Mouse (Mus musculus) lung, adult 2 months (tissue): ENCODE measurements around the gene Rab11fip4.

Experiments
- CTCF ChIP-seq: fragments of 200-500 bp; IDR thresholded peaks from 2 replicates; pipeline ENCODE4 v1.5.1; 2011; ENCODE audit warnings: mild to moderate bottlenecking, low read length, control low read depth; ENCODE audit not compliant: insufficient read depth
- POLR2A ChIP-seq: fragments of 200-500 bp; IDR thresholded peaks from 2 replicates; pipeline ENCODE4 v1.6.1; 2011; ENCODE audit warnings: low read depth, mild to moderate bottlenecking, control low read depth, low read length, borderline replicate concordance; ENCODE audit errors: extremely low read depth

DNA sequence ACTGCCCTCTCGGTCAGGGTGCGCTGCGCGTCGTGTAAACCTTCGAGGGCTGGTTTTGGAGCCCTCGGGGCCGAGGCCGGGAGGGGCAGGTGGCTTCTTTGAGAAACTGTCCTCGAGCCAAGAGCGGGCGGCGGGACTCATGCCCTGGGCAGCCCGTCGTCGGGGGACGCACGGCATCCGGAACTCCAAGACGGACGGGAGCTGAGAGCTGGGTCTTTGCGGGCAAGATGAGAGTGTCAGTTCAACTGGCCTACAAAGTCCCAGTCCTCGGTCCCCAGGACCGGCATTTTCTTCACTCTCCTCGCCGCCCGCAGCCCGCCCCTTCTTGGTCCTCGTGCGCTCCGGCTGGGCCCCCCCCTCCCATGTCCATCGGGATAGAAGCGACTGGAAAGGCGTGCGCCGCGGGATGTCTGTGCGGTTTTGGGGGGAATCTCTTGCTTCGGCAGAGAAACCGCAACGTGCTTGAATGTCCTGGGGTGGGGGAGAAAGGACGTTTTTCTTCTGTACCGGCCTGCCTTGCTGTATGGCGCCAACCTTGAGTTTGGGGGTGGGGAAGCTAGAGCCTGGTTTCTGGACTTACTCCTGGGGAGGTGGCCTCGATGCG, 120.9 kb downstream of the Rab11fip4 start:
- no peak for TF ChIP-seq CTCF
- no peak for TF ChIP-seq POLR2A
